Mouse (Mus musculus): ENCODE results near the gene Nt5c2. TPM values are rescaled to one million over a fixed set of nuclear protein-coding genes. Genes with fewer than 3 reads are reported as not detected.

Nt5c2 gene
- total and polyA plus RNA-seq, 3 experiments: 11.9 to 66.2 (median 61.8) TPM

DNA sequence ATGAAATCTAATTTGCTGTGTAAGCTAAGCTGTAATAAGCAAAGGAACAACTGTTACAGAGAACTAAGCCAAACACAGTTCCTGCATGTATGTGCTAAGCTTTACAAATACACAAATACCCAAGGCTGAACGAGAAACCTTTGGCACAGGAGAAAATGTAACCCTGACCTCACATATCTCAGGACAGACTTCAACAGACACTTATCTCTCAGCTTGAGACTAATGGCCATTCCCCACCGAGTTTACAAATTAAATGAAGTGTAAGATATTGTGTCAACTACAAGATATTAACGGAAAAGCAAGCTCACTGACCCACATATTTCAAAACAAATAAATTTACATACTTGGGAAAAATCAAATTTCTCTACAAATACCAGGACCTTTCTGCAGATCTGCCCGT, 86.8 kb downstream of the Nt5c2 start:
- no peak for DNase-seq

DNA sequence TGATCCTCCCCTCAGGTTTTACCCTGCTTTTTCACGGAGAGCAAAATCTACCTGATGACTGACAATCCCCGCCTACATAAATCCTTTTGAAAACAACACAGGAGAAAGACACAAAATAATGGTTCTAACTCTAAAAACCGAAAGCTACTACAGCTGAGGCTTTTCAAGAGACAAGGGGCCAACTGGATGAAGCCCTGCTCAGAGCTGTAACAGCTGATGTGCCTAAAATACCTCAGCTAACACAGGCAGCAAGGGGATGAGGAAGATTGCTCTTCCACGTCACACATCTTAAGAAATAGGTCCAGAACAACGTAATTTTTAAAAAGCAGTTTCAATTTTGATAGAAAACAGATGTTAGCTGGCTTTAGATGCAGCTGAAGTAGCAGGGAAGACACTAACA, 88.0 kb downstream of the Nt5c2 start:
- DNase-seq: no peak

GRCm38 (mm10) chr19:46926357-46926756, 88.6 kb downstream of the Nt5c2 start:
- DNase-seq: no peak

DNA sequence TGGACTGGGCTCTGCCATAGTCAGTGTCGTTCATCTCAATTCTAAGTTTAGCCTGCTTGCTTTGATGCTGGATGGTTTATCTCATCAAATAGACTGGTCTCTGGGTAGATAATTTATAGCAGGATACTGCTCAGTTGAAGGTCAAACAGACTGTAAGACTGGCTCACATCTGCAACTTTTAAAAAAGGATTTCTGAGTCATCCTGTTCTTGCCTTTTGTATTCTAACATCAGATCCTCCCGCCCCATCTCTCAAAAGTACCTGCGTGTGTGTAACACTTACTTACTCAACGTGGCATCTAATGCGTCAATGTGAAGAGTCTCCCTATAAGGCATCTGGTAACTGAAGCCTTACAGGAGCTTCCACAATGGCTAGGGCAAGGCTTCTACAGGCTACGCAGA, 94.4 kb downstream of the Nt5c2 start:
- DNase-seq: no peak

DNA sequence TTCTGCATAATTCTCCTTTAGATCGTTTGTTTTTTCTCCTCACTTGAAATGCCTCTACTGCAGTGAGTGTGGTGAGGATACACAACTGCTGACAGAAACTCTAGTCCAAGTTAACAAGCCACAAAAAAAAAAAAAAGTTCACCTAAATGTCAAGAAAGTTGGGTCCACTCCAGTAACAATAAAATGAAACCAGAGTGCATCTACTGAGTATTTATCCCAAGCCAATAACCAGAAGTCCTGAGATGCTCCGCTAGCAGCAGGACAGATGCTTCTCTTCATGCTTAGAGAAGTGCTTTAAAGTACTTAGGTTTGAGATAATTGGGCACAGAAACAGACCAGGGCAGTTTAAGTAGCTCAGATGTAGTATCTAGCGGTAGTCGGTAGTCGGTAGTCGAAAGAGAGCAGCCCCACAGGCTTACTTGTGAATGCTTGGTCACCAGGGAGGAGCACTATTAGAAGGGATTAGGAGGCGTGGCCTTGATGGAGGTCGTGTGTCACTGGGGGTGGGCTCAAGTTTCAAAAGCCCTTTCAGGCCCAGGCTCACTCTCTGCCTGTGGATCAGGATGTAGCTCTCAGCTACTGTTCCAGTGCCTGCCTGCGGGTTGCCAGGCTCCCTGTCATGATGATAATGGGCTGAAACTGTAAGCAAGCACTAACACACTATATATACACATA, 99.4 kb downstream of the Nt5c2 start:
- DNase-seq: no peak

GRCm38 (mm10) chr19:46913626-46914025, 101.3 kb downstream of the Nt5c2 start:
- DNase-seq: no peak

DNA sequence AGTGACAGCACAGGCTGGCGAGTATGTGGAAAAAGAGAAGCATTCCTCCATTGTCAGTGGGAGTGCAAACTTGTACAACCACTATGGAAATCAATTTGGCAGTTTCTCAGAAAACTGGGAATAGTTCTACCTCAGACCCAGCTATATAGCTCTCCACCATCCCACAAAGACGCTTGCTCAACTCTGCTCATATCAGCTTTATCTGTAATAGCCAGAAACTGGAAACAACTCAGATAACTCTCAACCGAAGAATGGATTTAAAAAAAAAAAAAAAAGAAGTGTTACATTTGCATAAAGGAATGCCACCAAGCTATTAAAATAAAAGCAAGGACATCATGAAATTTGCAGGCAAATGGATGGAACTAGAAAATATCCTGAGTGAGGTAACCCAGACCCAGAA, 103.5 kb downstream of the Nt5c2 start:
- DNase-seq: no peak

DNA sequence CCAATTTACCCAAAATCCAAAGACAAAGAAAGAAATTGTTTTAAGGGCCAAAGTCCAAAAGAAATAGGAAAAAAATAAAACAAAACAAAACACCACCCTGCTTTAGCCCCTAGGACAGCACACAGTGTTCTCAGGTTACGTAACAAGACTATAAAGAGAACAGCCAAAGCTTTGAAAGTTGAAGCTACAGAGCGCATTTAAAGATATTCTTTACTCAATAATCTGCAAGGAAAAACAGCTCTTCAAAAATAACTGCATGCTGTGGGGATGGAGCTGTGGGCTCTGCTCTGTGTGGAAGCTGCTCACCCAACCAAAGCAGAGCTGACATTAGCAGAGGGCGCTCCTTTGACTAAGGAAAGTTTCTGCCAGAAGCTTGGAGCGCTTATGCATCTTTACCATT, 106.0 kb downstream of the Nt5c2 start:
- no peak for DNase-seq

- no peak for DNase-seq
These were observed 106.7 kb downstream of the Nt5c2 start for GRCm38 (mm10) chr19:46908207-46908606.

- no peak for DNase-seq
These were observed 109.0 kb downstream of the Nt5c2 start for GRCm38 (mm10) chr19:46905971-46906370.

- no peak for DNase-seq
These were observed 109.6 kb downstream of the Nt5c2 start for GRCm38 (mm10) chr19:46905383-46905782.

- no peak for DNase-seq
These were observed 110.0 kb downstream of the Nt5c2 start for GRCm38 (mm10) chr19:46904907-46905306.

- no peak for DNase-seq
These were observed 111.6 kb downstream of the Nt5c2 start for GRCm38 (mm10) chr19:46903379-46903778.

DNA sequence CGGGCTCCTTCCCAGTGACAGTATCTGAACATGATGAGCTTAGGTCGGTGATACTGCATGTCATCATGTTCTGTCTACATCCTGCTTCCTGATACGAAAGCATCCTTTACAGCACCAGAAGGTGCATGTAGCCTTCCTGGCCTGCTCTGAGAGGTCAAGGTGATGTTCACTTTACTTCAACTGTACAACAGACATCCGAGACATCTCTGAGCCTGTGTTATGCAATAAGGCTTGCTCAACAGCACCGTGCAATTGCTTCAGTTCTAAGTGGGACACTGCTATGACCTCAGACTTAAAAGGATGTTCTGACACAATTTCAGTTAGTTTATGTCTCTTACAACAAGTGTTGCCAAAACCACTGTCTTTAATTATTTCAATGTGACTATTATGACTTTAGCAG, 113.6 kb downstream of the Nt5c2 start:
- peak; percentile 88 for DNase-seq

DNA sequence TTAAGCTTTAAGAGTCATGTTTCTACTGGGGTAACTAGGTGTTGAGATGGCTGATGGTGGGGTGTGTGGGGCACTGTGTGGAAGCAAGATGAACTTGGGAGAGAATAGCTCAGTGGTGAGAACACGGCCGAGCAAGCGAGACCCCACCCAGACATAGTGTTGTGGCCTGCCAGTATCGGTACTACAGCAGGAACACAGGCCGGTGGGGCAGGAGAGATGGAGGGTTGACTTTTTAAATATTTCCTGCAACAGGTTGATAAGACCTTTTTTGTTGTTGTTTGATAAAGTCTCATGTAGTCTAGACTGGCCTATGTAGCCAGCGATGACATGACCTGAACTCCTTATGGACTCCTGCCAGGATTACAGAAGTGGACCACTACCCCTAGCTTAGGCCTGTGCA, 114.2 kb downstream of the Nt5c2 start:
- no peak for DNase-seq

DNA sequence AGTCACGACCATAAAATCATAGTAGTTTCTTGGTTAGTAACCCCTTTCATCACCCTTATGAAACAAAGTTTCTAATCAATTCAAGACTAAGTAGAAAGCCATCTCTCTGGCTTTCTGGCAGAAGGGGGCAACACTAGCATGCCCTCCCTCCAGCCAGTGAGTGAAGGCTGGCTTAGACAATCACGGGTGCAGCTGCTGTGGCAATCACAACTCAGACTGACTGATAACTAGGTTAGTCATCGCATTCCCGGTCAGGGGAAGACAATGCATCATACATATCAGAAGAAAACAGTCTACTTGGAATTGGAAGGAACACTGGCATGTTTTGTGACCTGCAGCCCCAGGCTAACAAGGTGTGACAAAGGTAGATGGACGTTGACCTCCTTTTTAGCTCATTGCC, 115.1 kb downstream of the Nt5c2 start:
- peak; percentile 79 for DNase-seq

- DNase-seq: peak; percentile 79
These were observed 115.6 kb downstream of the Nt5c2 start for GRCm38 (mm10) chr19:46899306-46899705.

DNA sequence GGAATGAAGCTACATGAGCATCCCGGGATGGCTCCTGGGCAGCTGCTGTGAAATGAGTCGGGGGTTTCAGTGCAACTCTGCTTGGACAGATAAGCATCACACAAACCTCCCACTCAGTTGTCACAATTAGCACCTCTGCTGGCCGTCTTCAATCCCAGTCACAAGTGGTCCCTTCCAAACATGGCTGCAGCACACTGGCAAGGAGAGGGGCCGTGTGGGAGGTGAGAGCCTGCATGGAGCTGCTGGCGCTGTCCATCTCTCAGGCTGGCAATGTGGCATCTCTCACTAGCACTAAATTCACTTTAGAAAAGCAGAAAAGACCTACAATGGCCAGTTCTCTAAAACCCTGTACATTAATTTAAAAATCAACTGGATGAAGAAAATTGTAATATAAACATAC, 116.7 kb downstream of the Nt5c2 start:
- DNase-seq: no peak

- no peak for DNase-seq
These were observed 117.8 kb downstream of the Nt5c2 start for GRCm38 (mm10) chr19:46897135-46897534.

DNA sequence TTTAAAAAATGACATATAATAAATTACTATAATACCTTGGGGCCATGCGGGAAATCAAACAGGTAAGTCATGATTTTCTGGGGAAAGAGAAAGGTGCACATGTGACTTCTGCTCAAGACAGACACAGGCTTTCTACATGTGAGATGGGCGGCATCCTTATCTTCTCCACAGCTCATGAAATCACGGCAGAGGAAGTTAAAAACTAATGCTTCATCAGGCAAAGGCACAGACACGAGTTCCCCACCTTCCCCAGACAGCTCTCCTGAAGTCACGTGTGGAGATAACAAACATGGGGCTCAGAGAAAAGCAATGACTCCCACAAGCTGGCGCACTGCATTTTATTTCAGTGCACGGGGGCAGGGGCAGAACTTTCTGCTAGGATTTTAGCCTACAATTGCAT, 121.5 kb downstream of the Nt5c2 start:
- DNase-seq: no peak

DNA sequence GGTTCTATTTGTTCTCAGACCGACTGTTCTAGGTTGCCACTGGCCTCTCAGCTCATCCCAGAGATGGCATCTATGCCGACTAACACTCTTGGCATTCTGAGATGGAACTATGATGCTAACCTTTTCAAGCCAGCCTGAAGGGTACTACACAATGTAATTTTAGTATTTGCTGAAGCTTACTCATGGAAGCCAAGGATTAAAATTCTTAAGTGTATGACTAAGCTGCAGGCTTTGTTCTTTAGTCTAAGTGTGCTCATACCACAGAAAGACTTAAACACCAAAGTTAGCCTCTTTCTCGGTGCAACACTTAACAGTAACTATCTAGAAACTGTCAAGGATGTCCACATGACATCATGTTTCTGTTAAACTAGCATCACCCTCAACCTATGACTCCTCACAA, 122.1 kb downstream of the Nt5c2 start:
- no peak for DNase-seq

DNA sequence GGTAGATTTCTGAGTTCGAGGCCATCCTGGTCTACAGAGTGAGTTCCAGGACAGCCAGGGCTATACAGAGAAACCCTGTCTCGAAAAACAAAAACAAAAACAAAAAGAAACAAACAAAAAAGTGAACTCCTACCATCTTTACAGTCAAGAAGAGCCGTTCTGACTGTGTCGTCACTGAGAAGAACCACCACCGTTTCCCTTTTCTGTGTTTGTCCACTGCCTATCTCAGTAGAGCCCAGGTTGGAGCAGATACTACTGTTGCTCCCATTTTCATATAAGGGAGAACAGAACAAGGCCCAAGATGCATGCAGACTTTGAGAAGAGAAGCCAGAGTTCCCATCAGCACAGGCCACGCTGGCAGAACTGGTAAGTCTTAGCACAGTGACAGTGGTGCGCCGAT, 124.3 kb downstream of the Nt5c2 start:
- DNase-seq: no peak

DNA sequence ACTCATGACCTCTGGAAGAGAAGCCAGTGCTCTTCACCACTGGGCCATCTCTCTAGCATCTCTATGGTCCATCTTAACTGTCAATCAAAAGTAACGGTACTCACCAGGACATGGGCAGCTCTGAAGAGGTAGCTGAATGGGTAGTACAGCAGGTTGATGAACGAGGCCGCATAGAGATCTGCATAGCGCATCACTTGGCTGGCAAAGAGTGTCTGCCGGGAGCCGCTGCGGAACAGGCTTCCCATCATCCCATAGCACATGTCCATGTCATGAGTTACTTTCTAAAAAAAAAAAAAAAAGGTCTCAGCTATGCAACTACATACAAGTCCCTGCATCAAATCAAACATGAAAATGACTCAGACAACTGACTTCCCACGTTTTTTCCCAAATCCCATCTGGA, 125.3 kb downstream of the Nt5c2 start:
- DNase-seq: no peak

GRCm38 (mm10) chr19:46887811-46888527, 127.0 kb downstream of the Nt5c2 start:
- peak; percentile 61 for DNase-seq
